Mouse (Mus musculus) kidney, adult 9 months (tissue): ENCODE results near the gene Itga3.
A peak's percentile ranks its signal among the peaks of the same experiment; 100 is the strongest.

ENCODE experiments used
- DNase-seq: peaks from one replicate; pipeline ENCODE4 v3.0.0; 2022

The Itga3 gene

GRCm38 (mm10) chr11:95070140-95071107 is 6.2 kb downstream of the Itga3 start:
- DNase-seq = no peak

- DNase-seq = no peak
Observed at GRCm38 (mm10) chr11:95069226-95069957, 7.2 kb downstream of the Itga3 start.

- no peak for DNase-seq
Observed at GRCm38 (mm10) chr11:95056768-95057501, 19.7 kb downstream of the Itga3 start.

GRCm38 (mm10) chr11:95053062-95053461 is 23.5 kb downstream of the Itga3 start:
- no peak for DNase-seq

- DNase-seq = peak; percentile 70
Observed at GRCm38 (mm10) chr11:95046980-95047680, 29.5 kb downstream of the Itga3 start.

- DNase-seq = no peak
Observed at GRCm38 (mm10) chr11:95044185-95044870, 32.3 kb downstream of the Itga3 start.

- DNase-seq = no peak
Observed at GRCm38 (mm10) chr11:95043608-95044007, 33.0 kb downstream of the Itga3 start.

- no peak for DNase-seq
Observed at GRCm38 (mm10) chr11:95043060-95043459, 33.5 kb downstream of the Itga3 start.

GRCm38 (mm10) chr11:95042096-95042495 is 34.5 kb downstream of the Itga3 start:
- peak; percentile 94 for DNase-seq

- peak; percentile 99 for DNase-seq
Observed at GRCm38 (mm10) chr11:95041139-95041609, 35.4 kb downstream of the Itga3 start, which contains the start of gene Pdk2. Gene Pdk2 (minus strand): TSS chr11:95041354.

GRCm38 (mm10) chr11:95040491-95041138 is 36.0 kb downstream of the Itga3 start:
- peak; percentile 98 for DNase-seq

GRCm38 (mm10) chr11:95039766-95040165 is 36.8 kb downstream of the Itga3 start:
- peak; percentile 82 for DNase-seq

GRCm38 (mm10) chr11:95038818-95039655 is 37.6 kb downstream of the Itga3 start:
- peak; percentile 95 for DNase-seq

GRCm38 (mm10) chr11:95038156-95038817 is 38.3 kb downstream of the Itga3 start:
- DNase-seq = no peak

- no peak for DNase-seq
Observed at GRCm38 (mm10) chr11:95037306-95037705, 39.3 kb downstream of the Itga3 start.

- no peak for DNase-seq
Observed at GRCm38 (mm10) chr11:95036521-95036920, 40.1 kb downstream of the Itga3 start.

- no peak for DNase-seq
Observed at GRCm38 (mm10) chr11:95034902-95035301, 41.7 kb downstream of the Itga3 start.

GRCm38 (mm10) chr11:95033617-95034016 is 43.0 kb downstream of the Itga3 start:
- DNase-seq = no peak

GRCm38 (mm10) chr11:95032945-95033344 is 43.7 kb downstream of the Itga3 start:
- DNase-seq = peak; percentile 73
